46 mouse cellular contexts compared by ENCODE assay signal in genomic region chr11:102011510-102011909, GRCm38 (mm10). TPM values are rescaled to one million over a fixed set of nuclear protein-coding genes. Genes with fewer than 3 reads are reported as not detected.
"Had no signal": no experiment of that assay in that cellular context is flagged by ENCODE, and none has a peak within 500 bp of the region (broad histone marks: within the 10 kb centered on the region; RNA-seq: fewer than 3 reads in every experiment).

No protein-coding gene starts in this region.

- DNase-seq: liver; liver, embryonic 13.5 days; liver, postnatal 0 days; lung, adult 18-20 months; lung, adult 2 months; lung, embryonic 14.5 days; lung, postnatal 10 days; lung, postnatal 14 days; lung, postnatal 36 days; lung, postnatal 4 days; midbrain, embryonic 14.5 days had no signal

- H3K4me3 ChIP-seq: limb, embryonic 10.5 days; limb, embryonic 12.5 days; limb, embryonic 13.5 days; limb, embryonic 15.5 days; liver, embryonic 12.5 days; liver, embryonic 13.5 days; liver, embryonic 15.5 days; lung, embryonic 15.5 days; megakaryocyte, embryonic 14.5 days; midbrain, embryonic 10.5 days; midbrain, embryonic 12.5 days; midbrain, embryonic 13.5 days; midbrain, embryonic 15.5 days; myocyte; neural tube, embryonic 12.5 days; neural tube, embryonic 13.5 days had no signal

- H3K9me3 ChIP-seq: limb, embryonic 10.5 days; limb, embryonic 12.5 days; limb, embryonic 13.5 days; limb, embryonic 15.5 days; liver, embryonic 12.5 days; liver, embryonic 13.5 days; liver, embryonic 15.5 days; lung, embryonic 15.5 days; megakaryocyte, embryonic 14.5 days; midbrain, embryonic 10.5 days; midbrain, embryonic 12.5 days; midbrain, embryonic 13.5 days; midbrain, embryonic 15.5 days; neural tube, embryonic 12.5 days; neural tube, embryonic 13.5 days had no signal

- H3K4me2 ChIP-seq: limb, embryonic 12.5 days; limb, embryonic 13.5 days; limb, embryonic 15.5 days; liver, embryonic 11.5 days; liver, embryonic 12.5 days; liver, embryonic 13.5 days; liver, embryonic 15.5 days; lung, embryonic 14.5 days; lung, embryonic 15.5 days; midbrain, embryonic 11.5 days; midbrain, embryonic 12.5 days; midbrain, embryonic 13.5 days; midbrain, embryonic 15.5 days; neural tube, embryonic 12.5 days; neural tube, embryonic 13.5 days had no signal

- H3K4me1 ChIP-seq: liver, embryonic 13.5 days; liver, embryonic 15.5 days; megakaryocyte, embryonic 14.5 days had no signal

- H3K27me3 ChIP-seq: limb, embryonic 12.5 days; limb, embryonic 13.5 days; limb, embryonic 15.5 days; liver, embryonic 15.5 days; lung, embryonic 15.5 days; midbrain, embryonic 12.5 days; midbrain, embryonic 13.5 days; midbrain, embryonic 15.5 days; neural tube, embryonic 12.5 days; neural tube, embryonic 13.5 days had no signal

- H3K9ac ChIP-seq: limb, embryonic 12.5 days; limb, embryonic 13.5 days; limb, embryonic 15.5 days; liver, embryonic 12.5 days; liver, embryonic 13.5 days; liver, embryonic 14.5 days; liver, embryonic 15.5 days; liver, postnatal 0 days; lung, embryonic 14.5 days; lung, embryonic 15.5 days; midbrain, embryonic 12.5 days; midbrain, embryonic 13.5 days; midbrain, embryonic 15.5 days; neural tube, embryonic 12.5 days; neural tube, embryonic 13.5 days had no signal

- H3K36me3 ChIP-seq: liver, embryonic 12.5 days; liver, embryonic 13.5 days; liver, embryonic 15.5 days; lung, embryonic 15.5 days had no signal

- ATAC-seq: liver, embryonic 12.5 days; liver, postnatal 0 days; lung, postnatal 0 days; midbrain, embryonic 13.5 days; midbrain, embryonic 15.5 days; midbrain, embryonic 16.5 days had no signal

- H3K27ac ChIP-seq: limb, embryonic 12.5 days; limb, embryonic 13.5 days; limb, embryonic 15.5 days; liver, embryonic 12.5 days; liver, embryonic 13.5 days; liver, embryonic 14.5 days; liver, embryonic 15.5 days; lung, embryonic 15.5 days; macrophage; midbrain, embryonic 10.5 days; midbrain, embryonic 12.5 days; midbrain, embryonic 13.5 days; neural tube, embryonic 12.5 days had no signal

RNA-seq across cellular contexts. Expression of gene Mpp3, which starts 16.8 kb away (rescaled TPM):
- total RNA-seq: megakaryocyte progenitor cell, adult 5-6 weeks; megakaryocyte, adult 5-6 weeks; megakaryocyte-erythroid progenitor cell, adult 5-6 weeks; monocyte, adult 5-6 weeks had no signal
- polyA plus RNA-seq: macrophage had no signal

RNA-seq across cellular contexts. Expression of gene Cfap97d1, which starts 27.4 kb away (rescaled TPM):
- total RNA-seq: left cerebral cortex, postnatal 10 days; left cerebral cortex, postnatal 25 days; left cerebral cortex, postnatal 36 days; liver, adult 2 months; megakaryocyte progenitor cell, adult 5-6 weeks; megakaryocyte, adult 5-6 weeks; megakaryocyte-erythroid progenitor cell, adult 5-6 weeks; midbrain, postnatal 0 days had no signal
- polyA plus RNA-seq: limb, embryonic 10.5 days; limb, embryonic 11.5 days; limb, embryonic 12.5 days; limb, embryonic 13.5 days; limb, embryonic 14.5 days; limb, embryonic 15.5 days; liver, adult 2 months; liver, embryonic 11.5 days; liver, embryonic 12.5 days; liver, embryonic 13.5 days; liver, embryonic 14.5 days; liver, embryonic 15.5 days; liver, embryonic 16.5 days; liver, postnatal 0 days; lung, adult 2 months; lung, embryonic 14.5 days; lung, embryonic 15.5 days; lung, embryonic 16.5 days; macrophage; midbrain, embryonic 10.5 days; midbrain, embryonic 11.5 days; midbrain, embryonic 12.5 days; midbrain, embryonic 13.5 days; midbrain, embryonic 14.5 days; midbrain, embryonic 15.5 days; midbrain, embryonic 16.5 days; midbrain, postnatal 0 days; myocyte; neural tube, embryonic 11.5 days; neural tube, embryonic 12.5 days; neural tube, embryonic 13.5 days had no signal

RNA-seq across cellular contexts. Expression of gene Cd300lg, which starts 29.8 kb away (rescaled TPM):
- total RNA-seq: left cerebral cortex, postnatal 10 days; left cerebral cortex, postnatal 25 days; midbrain, postnatal 0 days had no signal
- polyA plus RNA-seq: myocyte had no signal

RNA-seq across cellular contexts. Expression of gene Sost, which starts 44.7 kb away (rescaled TPM):
- total RNA-seq: left cerebral cortex, postnatal 10 days; left cerebral cortex, postnatal 25 days; liver, adult 2 months; megakaryocyte progenitor cell, adult 5-6 weeks; megakaryocyte, adult 5-6 weeks; megakaryocyte-erythroid progenitor cell, adult 5-6 weeks; monocyte, adult 5-6 weeks had no signal
- polyA plus RNA-seq: liver, embryonic 11.5 days; liver, embryonic 16.5 days; liver, postnatal 0 days; lung, embryonic 14.5 days; lung, postnatal 0 days; macrophage; midbrain, embryonic 11.5 days; midbrain, embryonic 14.5 days; midbrain, embryonic 15.5 days; midbrain, embryonic 16.5 days; neural tube, embryonic 11.5 days had no signal
